Mouse (Mus musculus): ENCODE results near the gene Clip4.

Gene Clip4

GRCm38 (mm10) chr17:71791622-71792021 lies 23.3 kb downstream of the Clip4 start:
- DNase-seq (ENCODE audit: low read depth, low spot score): no peak

DNA sequence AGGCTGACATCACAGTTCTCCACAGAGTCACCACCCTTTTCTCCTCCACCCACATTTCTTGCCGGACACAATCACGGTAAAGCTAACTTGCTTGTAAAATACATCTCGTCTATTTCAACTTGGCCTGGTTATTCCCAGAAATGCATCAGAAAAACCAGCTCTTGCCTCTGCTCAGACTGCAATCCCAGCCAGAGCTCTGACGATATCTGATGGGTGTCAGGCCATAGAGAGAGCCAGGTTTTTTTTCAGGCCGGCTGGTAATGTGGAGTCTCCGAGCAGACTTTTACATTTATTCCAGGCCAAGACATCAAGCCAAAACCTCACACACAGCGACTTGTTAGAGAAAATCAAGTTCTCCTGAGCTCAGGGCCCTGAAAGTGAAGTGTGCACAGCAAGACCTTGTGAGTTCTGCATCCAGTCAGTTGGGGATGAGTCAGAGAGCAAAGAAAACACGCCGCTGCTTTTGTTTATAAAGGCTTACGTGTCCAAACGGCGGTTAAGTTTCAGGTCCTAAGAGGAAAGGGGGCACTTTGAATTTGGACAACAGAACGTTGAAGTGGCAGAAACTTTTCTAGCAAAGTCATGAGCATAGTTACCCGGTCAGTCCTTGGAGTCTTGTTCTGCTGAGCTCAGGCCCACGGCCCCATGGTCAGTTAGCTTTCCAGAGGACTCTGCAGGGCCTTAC lies 27.4 kb downstream of the Clip4 start:
- no peak for DNase-seq (ENCODE audit: low read depth, low spot score)

- DNase-seq (ENCODE audit: low read depth, low spot score): no peak
Measured at GRCm38 (mm10) chr17:71803456-71803855, 35.2 kb downstream of the Clip4 start.

DNA sequence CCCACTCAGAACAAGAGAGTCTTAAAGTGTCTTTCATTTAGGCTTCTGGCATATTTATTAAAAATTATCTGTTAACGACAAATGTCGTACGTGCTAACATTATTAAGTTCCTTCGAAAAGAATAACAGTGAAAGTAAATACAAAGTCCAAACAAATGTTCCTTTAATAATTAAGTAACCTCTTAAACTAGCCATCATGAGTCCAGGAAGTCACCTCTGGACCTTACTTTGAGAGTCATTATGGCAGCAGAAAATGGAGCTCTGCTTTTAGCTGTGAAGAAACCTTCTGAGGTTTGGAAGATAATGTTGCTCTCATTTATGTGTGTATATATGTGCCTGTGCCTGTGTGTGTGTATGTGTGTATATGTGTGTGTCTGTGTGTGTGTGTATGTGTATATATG lies 35.6 kb downstream of the Clip4 start:
- no peak for DNase-seq (ENCODE audit: low read depth, low spot score)

GRCm38 (mm10) chr17:71811070-71811469 lies 42.8 kb downstream of the Clip4 start:
- no peak for DNase-seq (ENCODE audit: low read depth, low spot score)

- DNase-seq (ENCODE audit: low read depth, low spot score): no peak
Measured at GRCm38 (mm10) chr17:71816136-71816864, 48.0 kb downstream of the Clip4 start.

DNA sequence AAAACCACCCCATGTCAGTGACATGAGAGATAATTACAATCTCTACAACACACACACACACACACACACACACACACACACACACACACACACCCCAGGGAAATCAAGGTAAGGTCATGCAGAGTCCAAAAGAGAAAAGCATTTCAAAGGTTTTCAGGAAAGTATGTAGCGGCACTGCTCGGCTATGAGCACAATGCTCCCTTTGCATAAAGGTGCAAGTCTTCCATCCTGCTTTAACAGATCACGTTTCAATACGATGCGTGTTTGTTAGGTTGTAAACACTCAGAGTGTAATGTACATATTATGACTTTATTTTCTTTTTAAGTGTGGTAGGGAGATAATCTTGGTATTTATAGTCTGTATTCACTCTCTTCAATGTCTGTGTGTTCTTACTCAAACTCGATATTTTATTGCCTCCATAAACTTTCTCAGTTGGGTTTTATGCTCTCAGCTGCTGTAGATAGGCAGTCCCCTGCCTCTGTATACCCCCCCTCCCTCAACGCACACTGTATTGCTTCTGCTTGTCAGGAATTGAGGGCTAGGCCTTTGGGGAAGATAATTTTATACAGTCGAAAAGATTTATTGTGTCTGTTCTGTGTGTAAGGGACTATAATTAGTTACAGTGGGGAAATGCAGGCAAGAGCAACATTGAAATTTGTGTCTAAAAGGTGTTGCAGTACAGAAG lies 55.5 kb downstream of the Clip4 start:
- no peak for DNase-seq (ENCODE audit: low read depth, low spot score)

DNA sequence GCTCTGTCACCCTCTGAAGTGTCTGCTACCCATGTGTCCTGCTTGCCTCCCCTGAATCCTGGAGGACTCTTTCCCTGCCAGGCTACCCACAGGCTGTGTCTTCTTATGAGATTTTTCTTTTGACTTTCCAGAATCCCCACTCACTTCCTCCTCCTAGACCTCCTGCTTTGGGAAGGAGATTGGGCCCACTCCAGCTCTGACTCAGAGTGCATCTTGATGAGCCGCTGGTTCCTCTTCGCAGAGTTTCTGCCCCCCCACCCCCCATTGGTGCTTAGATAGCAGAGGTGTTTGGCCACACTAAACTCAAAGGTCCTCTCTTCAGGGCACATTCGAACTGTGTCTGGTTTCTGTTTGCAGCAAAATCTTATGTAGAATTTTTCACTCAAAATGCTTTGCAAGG lies 58.3 kb downstream of the Clip4 start:
- no peak for DNase-seq (ENCODE audit: low read depth, low spot score)

DNA sequence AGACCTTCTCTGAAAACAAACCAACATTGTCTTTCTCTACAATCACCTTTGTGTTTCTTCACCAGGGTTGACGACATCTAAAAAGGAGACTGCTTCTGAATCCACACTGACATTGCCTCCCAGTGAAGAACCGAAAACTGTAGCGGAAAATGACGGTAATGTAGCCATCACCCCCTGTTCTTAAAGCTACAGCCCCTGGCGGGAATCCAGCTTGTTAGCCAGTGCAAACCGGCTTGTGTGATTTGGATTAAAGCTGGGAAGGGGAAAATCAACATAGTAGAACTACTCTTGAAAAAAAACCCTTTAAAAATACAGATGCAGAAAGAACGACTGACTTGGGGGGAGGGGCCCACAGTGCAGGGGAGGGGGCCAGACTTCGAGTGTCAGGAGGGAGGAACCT lies 59.4 kb downstream of the Clip4 start:
- DNase-seq (ENCODE audit: low read depth, low spot score): no peak

DNA sequence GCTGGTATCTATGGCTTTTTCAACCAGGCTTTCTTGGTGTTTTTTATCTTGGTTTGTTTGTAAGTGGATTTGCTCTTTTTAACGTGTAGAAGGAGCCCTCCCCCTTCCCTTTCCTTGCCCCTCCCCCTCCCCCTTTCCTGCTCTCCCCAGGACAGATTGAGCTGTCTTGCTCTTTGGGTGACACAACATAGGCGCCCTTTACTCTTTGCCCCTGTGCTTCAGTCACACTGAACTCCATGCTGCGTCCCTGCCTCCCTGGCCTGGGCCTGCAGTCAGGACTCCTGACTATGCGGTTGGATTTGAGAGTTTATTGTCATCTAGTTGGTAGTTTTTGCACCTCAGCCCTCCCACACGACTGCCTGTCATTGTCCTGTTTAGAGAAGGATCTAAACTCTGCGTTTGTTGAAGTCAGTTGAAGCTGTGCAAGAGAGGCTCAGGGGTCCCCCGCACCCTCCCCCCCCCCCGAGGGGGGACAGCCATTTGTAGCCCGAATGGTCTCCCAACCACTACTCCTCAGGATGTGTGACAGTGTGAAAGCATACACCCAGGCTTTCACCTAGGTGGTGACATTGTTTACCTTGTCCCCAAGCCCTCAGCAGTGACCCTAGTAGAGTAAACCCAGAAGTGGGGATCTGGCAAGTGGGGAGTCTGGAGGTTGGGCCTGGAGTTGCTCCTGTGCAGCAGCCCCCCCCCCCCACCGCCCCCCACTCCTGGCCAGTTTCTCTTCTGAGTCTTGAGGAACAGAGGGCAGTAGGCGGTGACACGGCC lies 60.6 kb downstream of the Clip4 start:
- DNase-seq (ENCODE audit: low read depth, low spot score): no peak

GRCm38 (mm10) chr17:71831960-71832359 lies 63.7 kb downstream of the Clip4 start:
- DNase-seq (ENCODE audit: low read depth, low spot score): no peak

DNA sequence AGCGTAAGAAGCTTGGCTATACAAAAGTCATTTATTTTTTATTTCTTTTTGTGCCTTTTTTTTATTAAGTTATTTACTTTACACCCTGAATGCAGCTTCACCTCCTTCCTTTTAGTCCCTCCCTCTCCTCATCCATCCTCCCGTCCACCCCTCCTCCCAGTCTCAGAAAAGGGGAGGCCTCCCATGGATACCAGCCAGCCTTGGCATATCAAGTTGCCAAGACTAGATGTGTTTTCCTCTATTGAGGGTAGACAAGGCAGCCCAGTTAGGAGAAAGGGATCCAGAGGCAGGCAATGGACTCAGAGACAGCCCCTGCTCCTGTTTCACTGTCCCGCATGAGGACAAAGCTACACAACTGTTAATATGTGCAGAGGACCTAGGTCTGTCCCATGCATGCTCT lies 93.9 kb downstream of the Clip4 start:
- no peak for DNase-seq (ENCODE audit: low read depth, low spot score)

- DNase-seq (ENCODE audit: low read depth, low spot score): no peak
Measured at GRCm38 (mm10) chr17:71862895-71863294, 94.6 kb downstream of the Clip4 start.

GRCm38 (mm10) chr17:71864039-71864438 lies 95.8 kb downstream of the Clip4 start:
- no peak for DNase-seq (ENCODE audit: low read depth, low spot score)

GRCm38 (mm10) chr17:71865437-71865836 lies 97.2 kb downstream of the Clip4 start:
- DNase-seq (ENCODE audit: low read depth, low spot score): no peak

- DNase-seq (ENCODE audit: low read depth, low spot score): no peak
Measured at GRCm38 (mm10) chr17:71867892-71868291, 99.6 kb downstream of the Clip4 start.

- DNase-seq (ENCODE audit: low read depth, low spot score): no peak
Measured at GRCm38 (mm10) chr17:71868828-71869227, 100.6 kb downstream of the Clip4 start.

DNA sequence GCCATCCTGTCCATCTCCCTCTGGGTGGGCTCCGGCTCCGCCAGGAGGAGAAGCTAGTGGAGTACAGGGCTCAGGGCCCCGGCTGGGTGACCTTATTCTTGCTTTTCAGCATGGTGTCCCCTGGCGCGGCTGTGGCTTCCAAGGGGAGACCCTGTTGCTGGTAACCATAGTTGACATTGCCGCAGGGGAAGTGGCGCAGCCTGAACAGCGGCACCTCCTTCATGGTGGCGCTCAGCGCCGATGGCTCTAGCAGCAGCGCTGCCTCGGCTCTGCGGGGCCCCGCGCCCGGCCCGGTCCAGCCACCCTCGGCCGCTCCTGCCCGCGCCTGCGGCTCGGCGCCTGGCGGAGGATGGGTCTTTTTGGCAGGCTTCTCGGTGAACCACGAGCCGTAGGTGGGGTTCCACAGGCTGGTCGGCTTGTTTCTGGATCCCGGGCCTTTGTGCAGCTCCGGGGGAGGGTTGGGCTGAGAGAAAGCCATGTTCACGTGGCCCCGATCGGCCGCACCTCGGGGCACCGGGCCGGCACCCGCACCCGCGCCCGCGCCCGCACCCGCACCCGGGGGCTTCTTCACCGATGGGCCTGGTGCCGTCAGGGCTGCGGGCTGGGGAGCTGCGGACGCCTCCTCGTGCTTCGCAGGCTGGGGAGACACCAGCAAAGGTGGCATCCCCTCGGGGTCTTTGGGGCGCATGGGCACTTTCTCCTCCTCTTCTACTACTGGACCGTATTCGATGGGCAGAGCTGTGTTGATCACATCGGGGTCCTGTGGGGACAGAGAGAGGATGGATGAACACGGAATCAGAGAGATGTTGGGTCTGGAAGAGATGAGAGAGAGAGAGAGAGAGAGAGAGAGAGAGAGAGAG lies 101.3 kb downstream of the Clip4 start:
- no peak for DNase-seq (ENCODE audit: low read depth, low spot score)

DNA sequence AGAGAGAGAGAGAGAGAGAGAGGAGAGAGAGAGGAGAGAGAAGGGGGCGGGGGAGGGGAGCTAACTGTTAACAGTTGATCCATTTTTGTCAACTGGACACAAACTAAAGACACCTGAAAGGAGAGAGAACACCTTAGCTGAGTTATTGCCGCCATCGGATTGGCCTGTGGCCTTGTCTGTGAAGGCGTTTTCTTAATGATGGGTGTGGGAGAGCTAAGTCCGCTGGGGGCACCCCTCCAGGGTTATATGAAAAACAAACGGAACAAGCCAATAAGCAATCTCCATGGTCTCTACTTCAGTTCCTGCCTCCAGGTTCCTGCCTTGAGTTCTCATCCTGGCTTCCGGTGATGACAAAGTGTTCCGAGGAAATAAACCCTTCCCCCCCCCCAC lies 102.0 kb downstream of the Clip4 start:
- no peak for DNase-seq (ENCODE audit: low read depth, low spot score)

- DNase-seq (ENCODE audit: low read depth, low spot score): no peak
Measured at GRCm38 (mm10) chr17:71870641-71871040, 102.4 kb downstream of the Clip4 start.

DNA sequence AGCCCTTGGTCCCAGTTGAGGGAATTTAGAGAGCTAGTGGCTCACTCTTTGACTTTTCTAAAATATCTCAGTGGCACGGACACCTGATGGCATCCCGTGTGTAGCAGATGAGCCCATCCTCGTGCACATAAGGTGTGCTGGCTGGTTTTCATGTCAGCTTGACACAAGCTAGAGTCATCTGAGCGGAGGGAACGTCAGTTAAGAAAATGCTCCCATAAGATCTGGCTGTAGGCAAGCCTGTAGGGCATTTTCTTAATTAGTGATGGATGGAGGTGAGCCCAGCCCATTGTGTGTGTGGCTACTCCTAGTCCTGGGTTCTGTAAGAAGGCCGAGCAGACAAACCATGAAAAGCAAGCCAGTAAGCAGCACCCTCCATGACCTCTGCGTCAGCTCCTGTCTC lies 103.7 kb downstream of the Clip4 start:
- no peak for DNase-seq (ENCODE audit: low read depth, low spot score)
